Mouse (Mus musculus): ENCODE measurements around the gene Mrgpra2a. TPM values are rescaled to one million over a fixed set of nuclear protein-coding genes. Genes with fewer than 3 reads are reported as not detected.

The Mrgpra2a gene
- polyA plus RNA-seq (2017; shearing (Covaris generic)) = not detected

DNA sequence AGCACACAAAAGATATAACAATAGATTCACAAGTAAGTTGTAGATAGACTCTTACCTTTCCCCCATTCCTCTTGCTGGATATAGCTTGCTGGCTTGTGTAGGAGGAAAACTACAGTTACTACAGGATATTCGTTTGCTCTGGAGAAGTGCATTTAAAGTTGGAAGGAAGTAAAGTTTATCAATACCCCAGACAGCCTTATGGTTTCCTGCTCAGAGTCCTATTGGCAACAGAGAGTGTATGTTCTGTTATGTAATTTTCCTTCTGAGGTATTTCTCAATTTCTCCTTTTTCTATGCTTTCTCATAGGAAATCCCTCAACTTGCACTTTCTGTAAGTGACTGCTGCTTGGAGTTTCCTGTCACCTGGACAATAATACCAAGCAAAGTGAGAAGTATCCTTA, at the start of gene Mrgpra2a:
Gene Mrgpra2a, minus strand, starts transcription at position 125 of the 400 bp plus-strand sequence.

Other genes starting within 250 kb of the Mrgpra2a start
- gene Mrgpra6, start 247.2 kb downstream of the Mrgpra2a start, polyA plus RNA-seq (2017; shearing (Covaris generic)) = not detected
- not detected for gene Mrgpra9, start 199.3 kb downstream of the Mrgpra2a start, polyA plus RNA-seq (2017; shearing (Covaris generic))
- gene Mrgpra1, start 97.9 kb downstream of the Mrgpra2a start, polyA plus RNA-seq (2017; shearing (Covaris generic)) = not detected
- not detected for gene Mrgpra2b, start 76.7 kb upstream of the Mrgpra2a start, polyA plus RNA-seq (2017; shearing (Covaris generic))
- not detected for gene Mrgpra3, start 149.2 kb upstream of the Mrgpra2a start, polyA plus RNA-seq (2017; shearing (Covaris generic))

Data from inflammation-experienced regulatory T-cells, adult 16 weeks (primary cell).